Mouse (Mus musculus) erythroblast, embryonic 14.5 days (primary cell): ENCODE measurements around the gene Mrps2.

Experiments used
- GATA1 ChIP-seq: IDR thresholded peaks from 2 replicates; pipeline ENCODE4 v1.6.1; 2012; ENCODE audit warnings: low read length, inconsistent platforms, mixed read lengths
- TAL1 ChIP-seq: IDR thresholded peaks from 3 replicates; pipeline ENCODE4 v1.6.1; 2012; ENCODE audit warnings: low read length, inconsistent platforms, mixed read lengths

DNA sequence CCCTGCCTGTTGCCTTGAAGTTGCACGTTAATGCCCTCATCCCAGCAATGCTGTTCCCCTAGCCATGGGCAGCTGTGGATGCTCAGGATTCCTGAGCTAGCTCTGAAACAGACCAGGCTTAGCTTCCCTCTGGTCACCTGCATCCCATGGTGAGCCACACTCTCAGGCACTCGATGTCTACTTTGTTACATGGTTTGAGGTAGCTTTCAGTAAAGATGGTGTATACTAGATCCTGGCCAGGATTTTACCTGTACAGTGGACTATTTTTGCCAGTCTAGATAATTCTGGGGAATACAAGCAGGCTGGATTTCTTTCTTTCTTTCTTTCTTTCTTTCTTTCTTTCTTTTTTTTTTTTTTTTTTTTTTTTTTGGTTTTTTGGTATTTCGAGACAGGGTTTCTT, 37.9 kb downstream of the Mrps2 start, which contains the start of gene Gm10134:
- no peak for TF ChIP-seq TAL1
- no peak for TF ChIP-seq GATA1
